Mouse (Mus musculus) megakaryocyte progenitor cell, adult 5-6 weeks (primary cell): Measurements from ENCODE around the gene Adrm1. TPM values are rescaled to one million over a fixed set of nuclear protein-coding genes. Genes with fewer than 3 reads are reported as not detected.
A peak's percentile ranks its signal among the peaks of the same experiment; 100 is the strongest.

Experiments
- ATAC-seq: replicated peaks from 2 replicates; pipeline ENCODE4 v1.8.0; 2016; ENCODE audit warnings: mild to moderate bottlenecking, moderate TSS enrichment, inconsistent platforms; ENCODE audit not compliant: poor library complexity
- total RNA-seq, 2 experiments: library from RNA; stranded (forward) in 1 of 2; stranded (reverse) in 1 of 2; fragments of 157-497, 149-512 nt in 1 of 2; fragments of 200-1000 nt in 1 of 2; gene quantifications; 2 replicates each; pipeline versions ENCODE4 v1.2.3 to v1.2.4; 2015 to 2017

The Adrm1 gene
- total RNA-seq, 2 experiments from 2014 or later = 84.5 to 85.2 TPM

DNA sequence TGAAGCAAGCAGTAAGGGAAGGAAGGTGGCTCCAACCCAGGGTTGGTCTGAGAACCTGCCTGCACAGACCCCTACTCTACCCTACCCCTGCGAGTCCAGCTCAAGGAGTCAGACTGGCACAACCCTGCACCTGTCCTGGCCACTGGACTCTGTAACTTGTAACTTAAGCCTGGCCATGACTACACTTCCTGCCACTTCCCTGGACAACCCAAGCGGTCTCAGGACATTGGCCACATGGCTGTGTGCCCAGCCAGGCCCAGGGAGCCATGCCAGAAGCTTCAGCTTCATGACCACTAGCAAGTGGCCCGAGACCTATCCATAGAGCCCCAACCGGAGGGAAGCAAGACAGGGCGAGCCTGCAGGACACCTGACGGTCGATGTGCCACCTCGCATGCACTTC is 46.3 kb downstream of the Adrm1 start:
- no peak for ATAC-seq

DNA sequence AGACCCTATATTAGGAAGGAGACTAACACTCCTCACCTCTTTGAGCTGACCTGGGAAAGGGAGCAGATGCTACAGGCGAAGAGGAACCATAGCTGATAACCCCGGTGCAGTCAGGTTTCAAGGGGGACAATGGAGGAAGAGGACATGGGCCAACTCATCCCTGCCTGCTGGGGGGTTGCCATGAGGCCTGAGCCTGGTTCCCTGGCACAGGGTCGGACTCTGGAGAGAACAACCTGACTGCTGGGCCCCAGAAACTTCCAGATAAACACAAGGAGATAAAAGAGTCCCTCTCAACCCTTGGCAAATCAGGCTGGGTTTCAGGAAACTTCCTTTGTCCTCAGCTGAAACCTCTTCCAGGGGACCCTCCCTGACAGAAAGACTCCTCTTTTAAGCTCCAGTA is 47.0 kb downstream of the Adrm1 start:
- ATAC-seq = no peak

DNA sequence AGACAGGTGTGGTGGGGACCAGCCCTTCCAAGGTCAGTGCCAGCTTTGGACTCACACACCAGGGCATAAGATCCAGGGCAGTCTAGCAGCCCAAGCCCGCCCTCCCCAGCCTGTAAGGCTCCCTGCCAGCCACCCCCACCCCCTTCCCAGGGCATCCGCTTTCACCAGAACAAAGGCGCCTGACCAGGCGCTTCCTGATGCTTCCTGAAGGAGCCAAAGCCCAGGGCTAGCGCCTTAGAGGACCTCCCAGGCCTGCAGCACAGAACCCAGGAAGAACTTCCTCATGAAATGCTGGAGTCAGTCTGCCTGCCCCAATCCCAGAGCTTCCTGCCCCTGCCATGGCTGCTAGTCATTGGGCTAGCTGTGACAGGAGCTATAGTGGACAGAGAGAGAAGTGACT is 47.4 kb downstream of the Adrm1 start:
- ATAC-seq = no peak

DNA sequence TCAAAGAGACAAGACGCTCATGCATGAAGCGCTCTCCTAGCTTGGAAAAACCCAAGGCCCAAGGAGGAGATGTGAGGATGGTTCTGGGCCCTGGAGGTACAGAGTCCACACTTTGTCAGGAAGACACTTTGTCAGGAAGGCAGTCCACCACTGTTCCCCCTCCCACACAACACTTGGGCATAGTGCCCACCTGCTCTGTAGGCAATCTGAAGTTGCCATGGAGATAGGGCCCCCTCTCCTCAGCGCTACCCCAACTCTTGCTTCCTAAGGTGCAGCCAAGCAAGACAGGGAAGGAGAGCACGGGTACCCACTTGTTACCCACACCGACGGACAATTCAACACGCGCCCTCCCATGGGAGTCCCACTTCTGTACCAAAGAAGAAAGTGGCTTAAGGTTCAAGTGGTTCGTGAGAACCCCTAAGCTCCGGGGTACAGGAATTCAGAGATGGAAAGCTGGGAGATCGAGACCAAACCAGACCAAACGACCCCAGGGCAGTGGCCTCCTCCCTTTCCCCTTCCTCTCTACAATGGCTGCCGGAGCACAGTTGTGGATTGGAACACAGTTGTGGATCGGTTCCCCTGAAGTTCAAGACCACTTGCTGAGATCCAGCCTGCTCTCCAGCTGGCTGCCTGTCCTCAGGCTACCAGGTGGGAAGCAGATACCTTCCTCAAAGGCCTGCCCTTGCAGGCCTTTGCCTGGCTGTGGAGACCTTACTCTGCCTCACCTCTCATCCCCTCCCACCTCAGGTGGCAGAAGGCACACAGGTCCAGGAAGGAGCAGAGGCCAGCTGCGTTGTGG is 48.1 kb downstream of the Adrm1 start:
- no peak for ATAC-seq

DNA sequence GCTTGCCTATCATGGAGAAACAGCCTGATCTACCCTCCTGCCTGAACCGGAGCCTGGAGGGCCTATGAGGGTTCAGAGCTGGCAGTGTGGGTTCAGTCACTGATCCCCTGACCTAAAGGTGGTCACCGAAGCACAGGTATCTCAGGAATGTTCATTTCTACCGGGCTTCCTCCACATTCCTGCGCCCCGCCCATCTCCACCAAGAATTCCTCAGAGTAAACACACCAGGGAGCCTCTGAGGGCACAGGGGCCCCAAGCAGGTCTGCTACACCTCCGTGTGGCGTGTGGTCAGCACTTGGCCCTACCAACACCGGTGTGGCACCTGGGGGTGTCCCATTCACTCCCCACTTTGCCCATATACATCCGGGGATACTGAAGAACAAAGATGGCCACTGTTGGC is 48.9 kb downstream of the Adrm1 start:
- ATAC-seq = no peak

DNA sequence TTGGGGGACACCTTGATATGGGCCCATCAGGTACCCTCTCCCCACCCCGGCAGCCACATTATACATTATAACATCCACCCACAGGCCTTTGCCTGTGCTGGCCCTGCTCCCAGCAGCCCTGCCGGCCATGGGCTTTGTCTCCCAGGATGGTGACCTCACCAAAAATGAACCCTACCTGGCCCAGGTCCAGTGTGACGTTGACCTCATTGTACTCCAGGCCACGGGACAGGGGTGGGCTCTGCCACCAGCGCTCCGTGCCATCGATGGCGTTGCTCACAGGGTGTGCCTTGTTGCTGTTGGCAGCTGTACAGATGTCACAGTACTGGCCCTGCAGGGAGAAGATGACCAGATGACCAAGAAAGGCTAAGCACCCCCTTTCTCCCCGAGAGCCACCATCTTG is 49.8 kb downstream of the Adrm1 start:
- ATAC-seq = no peak

DNA sequence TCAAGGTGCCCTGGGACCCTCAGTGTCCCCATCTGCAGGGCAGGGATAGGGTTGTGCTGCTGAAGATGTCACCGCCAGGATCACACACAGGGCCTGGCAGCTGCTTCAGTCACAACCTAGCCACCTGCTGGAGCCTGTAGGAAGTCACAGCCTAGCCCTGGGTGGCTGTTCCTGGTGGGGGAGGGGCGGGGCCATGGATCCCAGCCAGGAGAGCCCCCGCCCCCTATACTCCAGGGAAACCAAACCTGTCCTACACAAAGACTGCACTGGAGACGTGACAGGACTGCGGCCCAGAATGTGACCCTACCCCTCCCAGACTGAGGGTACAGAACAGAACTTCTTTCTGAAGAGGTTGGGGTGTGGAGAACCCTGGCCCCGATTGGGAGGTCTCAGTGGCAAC is 51.0 kb downstream of the Adrm1 start:
- peak; percentile 54 for ATAC-seq

DNA sequence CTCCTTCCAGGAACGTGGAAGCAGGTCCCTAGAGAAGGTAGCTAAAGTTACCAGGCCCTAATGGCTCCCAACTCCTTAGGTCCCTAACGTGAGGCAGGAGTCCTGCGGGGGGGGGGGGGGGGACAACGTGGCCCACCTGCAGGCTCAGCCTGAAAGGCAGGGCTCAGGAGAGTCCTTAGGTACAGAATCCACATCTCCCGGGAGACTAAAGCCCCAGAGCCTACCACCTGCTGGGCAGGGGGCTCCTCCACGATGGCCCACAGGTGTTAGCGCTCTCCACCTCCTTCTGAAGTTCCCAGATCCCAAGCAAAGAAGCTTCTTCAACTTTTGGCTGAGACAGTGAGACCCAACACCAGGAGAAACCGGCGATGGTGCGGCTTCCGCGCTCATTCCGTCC is 53.4 kb downstream of the Adrm1 start:
- ATAC-seq = no peak

DNA sequence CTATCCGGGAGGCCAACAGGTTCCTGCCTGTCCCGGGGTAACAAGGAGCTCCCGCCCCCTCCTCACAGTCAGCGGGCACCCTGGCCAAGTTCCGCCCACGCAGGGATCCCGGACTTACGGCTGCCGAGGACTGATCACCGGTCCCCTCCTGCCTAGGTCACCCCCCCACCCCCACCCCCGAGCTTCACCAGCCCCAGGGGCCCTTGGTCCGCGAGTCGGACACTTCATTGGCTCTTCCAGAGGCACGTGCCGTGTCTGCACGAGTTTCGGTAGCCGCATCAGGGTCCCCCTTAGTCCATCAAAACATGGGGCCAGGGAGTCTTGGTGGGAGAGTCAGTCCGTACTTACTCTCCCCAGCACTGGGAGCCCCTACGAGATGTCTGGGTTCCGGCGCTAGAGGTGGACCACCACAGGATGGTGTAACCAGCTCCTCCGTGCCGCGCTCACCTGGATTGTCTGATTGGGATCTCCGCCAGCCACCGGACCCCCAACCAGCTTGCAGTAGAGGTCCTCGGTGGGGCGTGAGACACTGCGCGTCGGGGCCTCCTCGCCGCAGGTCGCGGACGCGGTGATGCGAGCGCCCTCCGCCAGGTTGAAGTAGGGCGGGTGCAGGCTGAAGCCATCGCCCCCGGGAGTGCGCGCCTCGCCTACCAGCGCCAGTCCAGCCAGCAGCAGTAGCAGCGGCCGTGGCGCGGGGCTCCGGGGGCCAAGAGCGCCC is 53.9 kb downstream of the Adrm1 start:
- ATAC-seq = peak; percentile 23

Other genes starting within 250 kb of the Adrm1 start
- 21.7 and 24.4 TPM in 2 replicates for gene Taf4, start 194.8 kb upstream of the Adrm1 start, total RNA-seq (2015)
- 15.1 and 18.0 TPM in 2 replicates for gene Taf4, start 194.8 kb upstream of the Adrm1 start, total RNA-seq (2017)
- gene Lsm14b, start 146.5 kb upstream of the Adrm1 start, total RNA-seq (2015) = 8.3 and 9.7 TPM in 2 replicates
- gene Lsm14b, start 146.5 kb upstream of the Adrm1 start, total RNA-seq (2017) = 23.5 and 23.9 TPM in 2 replicates
- gene Psma7, start 129.1 kb upstream of the Adrm1 start, total RNA-seq (2015) = 355 and 392 TPM in 2 replicates
- gene Psma7, start 129.1 kb upstream of the Adrm1 start, total RNA-seq (2017) = 426 and 445 TPM in 2 replicates
- gene Ss18l1, start 129.0 kb upstream of the Adrm1 start, total RNA-seq (2015) = 1.1 and 2.1 TPM in 2 replicates
- 2.5 and 2.6 TPM in 2 replicates for gene Ss18l1, start 129.0 kb upstream of the Adrm1 start, total RNA-seq (2017)
- gene Mtg2, start 100.9 kb upstream of the Adrm1 start, total RNA-seq (2015) = 6.4 and 9.3 TPM in 2 replicates
- 12.2 and 14.0 TPM in 2 replicates for gene Mtg2, start 100.9 kb upstream of the Adrm1 start, total RNA-seq (2017)
- not detected in 2 replicates for gene Hrh3, start 67.0 kb upstream of the Adrm1 start, total RNA-seq (2015)
- not detected in 2 replicates for gene Hrh3, start 67.0 kb upstream of the Adrm1 start, total RNA-seq (2017)
- 20.0 and 22.2 TPM in 2 replicates for gene Osbpl2, start 52.2 kb upstream of the Adrm1 start, total RNA-seq (2015)
- 35.8 and 40.8 TPM in 2 replicates for gene Osbpl2, start 52.2 kb upstream of the Adrm1 start, total RNA-seq (2017)
- 0.07 and 2.1 TPM in 2 replicates for gene Lama5, start 54.4 kb downstream of the Adrm1 start, total RNA-seq (2015)
- gene Lama5, start 54.4 kb downstream of the Adrm1 start, total RNA-seq (2017) = 0.03 and 0.08 TPM in 2 replicates
- 1,700 and 1,787 TPM in 2 replicates for gene Rps21, start 85.9 kb downstream of the Adrm1 start, total RNA-seq (2015)
- 2,626 and 3,717 TPM in 2 replicates for gene Rps21, start 85.9 kb downstream of the Adrm1 start, total RNA-seq (2017)
- gene Cables2, start 102.0 kb downstream of the Adrm1 start, total RNA-seq (2015) = 12.6 and 15.1 TPM in 2 replicates
- gene Cables2, start 102.0 kb downstream of the Adrm1 start, total RNA-seq (2017) = 9.9 and 12.7 TPM in 2 replicates
- not detected in 2 replicates for gene Rbbp8nl, start 118.4 kb downstream of the Adrm1 start, total RNA-seq (2015)
- not detected in 2 replicates for gene Rbbp8nl, start 118.4 kb downstream of the Adrm1 start, total RNA-seq (2017)
- gene Gata5, start 163.2 kb downstream of the Adrm1 start, total RNA-seq (2015) = not detected in 2 replicates
- gene Gata5, start 163.2 kb downstream of the Adrm1 start, total RNA-seq (2017) = not detected in 2 replicates